Mouse (Mus musculus) neutrophil, adult 5-6 weeks (primary cell): ENCODE measurements at regions not wholly inside any gene's neighbourhood (a gene's known extent, or its start where the extent isn't known, plus 50 kb on each side); places are given as distances from the start of the nearest gene placed in this dataset.

Source experiments
- ATAC-seq: fragments of 151-379, 151-347 bp; 2 replicates; pipeline ENCODE4 v1.8.0; 2017; ENCODE audit warnings: mild to moderate bottlenecking, moderate TSS enrichment; ENCODE audit not compliant: insufficient number of reproducible peaks, poor library complexity, low FRiP score, severe bottlenecking; ENCODE audit errors: extremely low read depth

DNA sequence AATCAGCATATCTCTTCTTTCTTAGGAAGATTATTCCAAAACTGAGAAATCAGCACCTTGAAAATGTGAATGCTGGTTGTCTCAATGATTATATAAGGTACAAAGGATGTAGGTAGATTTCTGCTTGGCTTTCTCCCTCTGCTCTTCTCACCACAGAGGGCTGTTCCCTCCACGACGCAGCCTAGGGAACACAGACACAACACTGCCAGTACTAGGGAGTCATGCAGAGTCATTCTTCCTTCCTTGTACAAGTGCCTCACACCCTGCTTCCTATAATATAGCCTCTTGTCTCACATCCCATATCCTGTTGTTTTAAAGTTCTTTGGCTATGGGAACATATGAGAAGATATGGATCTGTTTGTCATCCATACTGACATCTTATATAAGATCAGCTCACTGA is 265.1 kb downstream of the 4930544G11Rik start:
- ATAC-seq = no peak

DNA sequence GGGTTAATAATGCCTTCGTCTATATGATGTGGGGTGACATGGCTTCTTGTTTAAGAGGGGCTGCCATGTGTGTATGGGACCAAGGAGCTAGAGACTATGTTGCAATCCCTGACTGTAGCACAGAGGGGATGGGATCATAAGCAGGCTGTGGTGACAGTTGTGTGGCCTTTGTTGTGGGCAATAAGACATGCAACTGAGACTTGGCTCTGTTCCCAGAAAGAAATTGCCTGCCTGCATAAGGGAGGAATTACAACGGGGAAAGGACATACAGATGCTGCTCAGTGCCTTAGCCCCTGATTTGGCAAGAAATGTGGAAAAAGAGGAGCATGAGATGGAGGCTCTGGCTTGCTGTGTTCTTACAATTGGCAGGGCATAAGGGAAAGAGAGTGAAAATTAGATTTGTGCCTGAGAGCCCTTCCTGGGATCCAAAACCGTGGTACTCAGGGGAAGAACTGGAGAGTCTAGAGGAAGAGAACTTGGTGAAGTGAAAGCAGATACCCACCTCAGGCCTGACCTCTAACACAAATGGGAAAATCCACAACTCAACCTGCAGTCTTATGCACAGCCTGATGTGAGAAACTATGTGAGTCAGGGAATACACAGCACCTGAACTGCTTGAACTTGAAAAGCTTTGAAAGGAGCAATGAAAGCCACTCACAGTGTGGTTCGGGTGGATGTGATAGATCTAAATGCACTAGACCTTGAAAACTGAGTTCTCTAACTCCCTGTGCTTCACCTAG is 271.9 kb downstream of the 4930544G11Rik start:
- no peak for ATAC-seq

DNA sequence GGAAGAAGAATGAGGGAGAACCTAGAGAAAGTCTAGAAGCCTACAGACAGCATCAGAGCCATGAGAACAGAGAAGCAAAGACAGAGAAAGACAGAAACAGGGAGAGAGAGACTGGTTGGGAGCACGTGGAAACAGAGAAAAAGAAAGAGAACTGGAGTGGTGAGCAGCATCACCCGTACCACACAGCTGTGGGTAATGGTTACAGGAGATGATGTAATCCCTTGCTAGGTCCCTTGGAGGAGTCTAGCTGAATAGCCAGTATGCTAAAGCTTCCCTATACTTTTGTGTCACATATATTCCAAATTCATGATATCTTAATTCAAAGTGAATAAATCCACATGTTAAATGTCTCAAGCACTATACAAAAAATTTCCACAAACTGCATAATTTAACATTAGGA is 284.0 kb downstream of the 4930544G11Rik start:
- no peak for ATAC-seq

DNA sequence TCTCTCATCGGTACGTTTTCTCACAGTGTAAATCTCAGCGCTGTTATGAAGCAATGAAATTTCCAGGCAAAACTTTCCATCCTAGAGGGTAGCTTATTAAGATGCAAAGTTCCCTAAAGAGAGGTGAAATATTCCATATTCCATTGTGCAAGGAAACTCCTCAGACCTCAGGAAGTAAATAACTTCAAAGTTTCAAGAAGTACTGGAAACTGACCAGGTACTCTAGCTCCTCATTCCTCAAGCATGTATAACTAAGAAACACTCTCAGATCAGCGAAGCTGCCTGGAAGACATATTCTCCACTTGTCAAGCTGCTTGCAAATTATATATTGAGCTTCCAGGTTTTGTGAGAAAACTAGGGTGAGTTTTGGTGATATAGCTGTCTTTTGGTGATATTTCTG is 279.8 kb upstream of the Mad2l1 start:
- no peak for ATAC-seq

DNA sequence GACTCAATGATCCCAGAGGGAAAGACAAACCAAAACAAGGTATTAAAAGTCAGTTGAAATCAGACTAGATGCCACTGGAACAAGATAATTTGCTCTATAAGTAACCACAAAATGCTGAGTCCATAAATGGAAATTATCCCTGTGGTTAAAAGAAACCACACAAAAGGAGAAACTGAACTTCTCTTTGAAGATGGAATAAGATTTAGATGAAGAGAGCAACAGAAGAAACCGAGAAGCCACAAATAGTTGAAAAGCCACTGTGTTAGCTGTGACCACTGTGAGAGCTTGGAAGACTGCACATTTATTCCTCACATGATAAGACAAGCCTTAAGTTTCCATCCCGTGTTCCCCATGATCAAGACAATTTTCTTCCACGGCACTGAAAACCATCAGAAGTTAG is 271.8 kb upstream of the Mad2l1 start:
- no peak for ATAC-seq

DNA sequence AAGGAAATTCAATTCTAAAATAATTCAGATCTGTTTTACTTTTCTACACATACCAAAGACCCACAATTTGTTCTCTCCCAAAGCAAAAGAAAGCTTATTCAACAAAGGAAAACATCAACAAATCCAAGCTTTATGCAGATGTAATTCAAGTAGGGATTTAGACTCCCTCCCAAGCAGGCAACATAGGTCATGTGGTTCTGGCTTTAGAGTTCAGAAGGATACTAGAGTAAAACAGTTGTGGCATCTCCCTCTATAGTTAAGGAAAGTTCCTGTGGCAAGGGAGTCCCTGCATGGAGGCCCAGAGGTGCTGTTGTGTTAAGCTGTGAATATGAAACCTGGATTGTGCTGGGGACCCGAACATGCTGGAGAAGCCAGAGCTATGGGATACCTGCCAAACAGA is 271.3 kb upstream of the Mad2l1 start:
- no peak for ATAC-seq

DNA sequence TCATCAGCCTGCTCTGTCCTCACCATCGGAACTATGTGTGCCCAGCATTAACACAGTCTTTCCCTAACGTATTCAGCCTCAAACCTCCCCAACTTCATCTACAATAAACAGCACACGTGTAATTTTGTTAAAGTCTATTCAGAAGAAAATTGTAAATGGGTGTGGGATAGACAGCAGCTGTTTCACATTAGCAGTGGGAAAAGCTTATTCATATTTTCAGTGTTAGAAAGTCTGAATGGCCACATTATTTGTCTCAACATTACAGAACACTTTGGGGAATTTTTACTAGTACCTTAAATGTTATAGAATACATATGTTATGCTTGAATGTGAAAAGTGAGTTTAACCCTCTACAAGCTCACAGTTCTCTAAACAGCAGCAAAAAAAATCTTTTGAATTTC is 266.8 kb upstream of the Mad2l1 start:
- ATAC-seq = no peak

DNA sequence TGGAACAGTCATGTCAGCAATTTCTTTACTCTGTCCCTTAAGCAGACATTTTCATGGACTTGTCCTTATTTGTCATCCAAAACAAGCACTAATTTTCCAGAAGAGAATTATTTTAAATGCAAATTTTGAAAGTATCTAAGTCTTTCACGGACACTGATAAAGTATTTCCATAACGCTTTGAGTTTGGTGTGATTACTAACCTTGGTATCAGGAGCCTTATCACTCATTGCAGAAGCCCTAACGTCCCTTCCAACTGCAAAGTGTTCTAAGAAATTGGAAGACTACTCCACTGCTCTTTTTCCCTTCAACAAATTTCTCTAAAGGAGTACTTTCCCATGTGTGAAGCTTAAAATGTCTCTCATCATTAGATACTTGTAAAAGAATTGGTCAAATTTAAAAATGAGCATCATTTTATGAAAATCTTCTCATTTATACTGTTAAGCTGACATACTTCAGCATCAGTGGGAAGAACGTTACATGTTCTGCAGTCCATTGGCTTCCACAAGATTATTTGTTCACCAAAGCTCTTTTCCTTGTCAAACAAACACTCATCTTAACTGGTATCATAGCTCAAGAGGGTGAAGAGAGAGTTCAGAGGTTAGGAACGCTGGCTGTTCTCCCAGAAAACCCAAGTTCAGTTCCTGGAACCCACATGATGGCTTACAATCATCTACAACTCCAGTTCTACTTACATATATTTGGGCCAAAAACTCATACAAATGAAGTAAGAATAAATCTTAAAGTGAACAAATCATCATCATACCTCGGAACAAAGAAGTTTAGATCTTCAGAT is 263.6 kb upstream of the Mad2l1 start:
- ATAC-seq = no peak

DNA sequence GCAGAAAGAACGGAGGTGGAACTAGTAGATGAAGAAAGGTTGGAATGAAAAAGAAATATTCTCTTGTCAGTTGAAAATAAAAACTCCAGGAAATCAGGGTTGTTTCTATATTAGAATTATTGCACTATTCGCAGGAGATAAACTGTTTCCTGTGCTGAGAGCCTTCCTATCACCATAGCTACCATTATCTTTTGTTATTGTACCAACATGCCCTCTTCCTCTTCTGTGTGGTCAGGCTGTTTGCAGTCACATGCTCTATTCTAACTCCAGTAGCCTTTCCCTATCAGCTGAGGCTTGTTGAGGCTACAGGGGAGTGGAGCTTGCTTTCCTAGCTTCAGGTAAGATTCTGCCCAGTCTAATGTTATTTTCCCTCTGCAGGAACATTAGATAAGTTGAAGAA is 263.0 kb upstream of the Mad2l1 start:
- ATAC-seq = no peak

DNA sequence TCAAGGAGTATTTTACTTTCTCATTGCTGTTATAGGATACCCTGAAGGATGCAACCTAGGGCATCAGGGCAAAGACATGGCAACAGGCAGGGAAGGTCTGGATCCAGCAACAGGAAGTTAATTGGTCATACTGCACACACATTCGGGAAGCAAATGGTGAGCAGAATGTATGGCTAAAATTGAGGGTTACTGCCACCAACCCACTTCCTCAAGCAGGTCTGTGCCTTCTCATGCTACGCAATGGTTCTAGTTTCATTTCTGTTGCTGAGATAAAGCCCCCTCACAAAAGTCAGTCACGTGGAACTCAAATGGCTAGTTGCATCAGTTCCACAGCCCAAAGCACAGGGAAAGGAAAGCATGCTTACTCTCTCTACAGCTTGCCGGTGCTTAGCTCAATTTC is 260.5 kb upstream of the Mad2l1 start:
- ATAC-seq = no peak

DNA sequence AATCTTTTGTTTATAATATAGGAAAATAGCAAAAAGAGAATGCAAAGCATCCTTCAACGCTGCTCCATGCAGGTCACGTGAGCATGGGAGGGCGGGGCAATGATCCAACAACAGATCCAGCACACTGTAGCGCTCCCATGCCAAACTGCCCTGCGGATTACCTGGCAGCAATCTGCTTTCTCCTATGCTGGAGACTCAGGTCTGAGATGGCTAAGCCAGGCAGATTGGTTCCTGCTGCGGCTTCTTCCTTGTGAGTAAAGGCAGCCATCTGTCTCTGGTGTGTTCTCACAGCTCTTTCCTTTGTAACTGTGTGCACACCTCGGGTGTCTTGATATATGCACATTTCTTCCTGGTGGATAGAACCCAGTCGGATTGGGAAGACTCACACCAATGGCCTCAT is 254.5 kb upstream of the Mad2l1 start:
- ATAC-seq = no peak

DNA sequence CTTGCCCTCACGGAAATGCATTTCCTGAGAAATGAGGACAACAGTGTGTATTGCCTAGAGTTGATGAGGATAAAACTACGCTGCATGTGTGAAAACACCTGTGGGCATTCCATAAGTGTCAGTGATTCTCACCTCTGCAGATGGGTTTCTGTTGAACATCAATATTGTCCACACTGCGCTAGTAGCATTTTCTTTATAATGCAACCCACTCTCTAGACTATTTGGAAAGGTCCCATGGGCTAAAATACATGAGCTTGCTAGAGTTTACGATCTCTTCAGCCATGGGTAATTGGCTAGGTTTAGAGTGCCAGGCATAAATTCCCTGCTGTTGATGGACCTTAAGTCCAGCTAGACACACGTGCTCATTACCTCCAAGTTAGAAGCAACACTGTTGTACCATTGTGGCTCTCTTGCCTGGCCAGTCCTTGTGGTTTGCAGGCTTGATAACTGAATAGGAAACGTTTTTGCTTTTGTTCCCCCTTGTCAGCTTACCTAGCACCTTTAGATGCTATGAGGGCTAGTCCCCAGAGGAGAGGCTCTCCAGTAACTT is 252.5 kb upstream of the Mad2l1 start:
- no peak for ATAC-seq

DNA sequence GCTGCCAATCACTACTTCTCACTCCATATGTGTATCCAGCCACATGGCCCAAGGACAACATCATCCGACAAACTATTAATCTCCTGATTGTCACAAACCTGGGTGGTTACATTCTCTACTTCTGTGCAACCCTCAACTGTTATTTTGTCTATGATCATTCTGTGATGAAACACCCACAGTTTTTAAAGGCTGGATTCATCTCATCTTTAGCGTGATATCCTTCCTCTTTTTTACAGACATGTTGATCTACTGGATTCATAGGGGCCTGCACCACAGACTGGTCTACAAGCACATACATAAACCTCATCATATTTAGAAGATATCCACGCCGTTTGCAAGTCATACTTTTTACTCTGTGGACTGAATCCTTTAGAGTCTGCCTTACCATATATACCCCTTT is 251.7 kb upstream of the Mad2l1 start:
- ATAC-seq = no peak

DNA sequence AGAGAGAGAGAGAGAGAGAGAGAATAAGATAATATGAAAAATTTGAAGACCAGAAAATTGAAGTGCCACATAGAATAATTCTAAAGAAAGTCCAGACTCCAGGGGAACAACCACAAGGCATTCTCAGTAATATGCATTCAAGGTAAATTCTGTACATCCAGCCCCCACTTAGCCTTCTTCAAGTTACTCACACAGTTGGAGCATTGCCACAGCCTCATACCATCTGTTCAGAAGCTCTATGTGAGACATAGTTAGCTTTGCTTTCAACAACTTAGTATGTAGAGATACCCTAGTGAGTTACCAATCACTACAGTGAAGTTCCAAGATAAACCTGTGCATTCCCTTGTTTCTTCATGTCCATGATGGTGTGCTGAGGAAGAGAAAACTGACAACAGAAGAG is 247.6 kb upstream of the Mad2l1 start:
- no peak for ATAC-seq

DNA sequence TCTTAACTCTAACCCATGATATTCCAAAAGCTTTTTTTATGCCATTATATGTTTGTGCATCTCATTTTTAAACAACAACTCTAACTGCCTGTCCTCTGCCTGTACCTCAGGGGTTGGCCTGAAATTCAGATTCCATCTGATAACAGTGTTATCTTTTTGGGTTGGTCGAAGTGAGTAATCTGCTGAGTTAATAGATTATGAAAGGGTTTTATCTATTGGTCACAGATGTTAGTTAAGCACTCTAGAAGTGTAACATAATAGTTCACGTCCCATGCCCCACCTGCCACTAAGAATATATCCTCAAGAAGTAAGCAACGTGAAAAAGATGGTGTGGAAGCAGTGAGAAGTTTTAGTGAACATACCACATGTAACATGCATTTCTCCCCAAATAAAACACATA is 246.0 kb upstream of the Mad2l1 start:
- no peak for ATAC-seq

DNA sequence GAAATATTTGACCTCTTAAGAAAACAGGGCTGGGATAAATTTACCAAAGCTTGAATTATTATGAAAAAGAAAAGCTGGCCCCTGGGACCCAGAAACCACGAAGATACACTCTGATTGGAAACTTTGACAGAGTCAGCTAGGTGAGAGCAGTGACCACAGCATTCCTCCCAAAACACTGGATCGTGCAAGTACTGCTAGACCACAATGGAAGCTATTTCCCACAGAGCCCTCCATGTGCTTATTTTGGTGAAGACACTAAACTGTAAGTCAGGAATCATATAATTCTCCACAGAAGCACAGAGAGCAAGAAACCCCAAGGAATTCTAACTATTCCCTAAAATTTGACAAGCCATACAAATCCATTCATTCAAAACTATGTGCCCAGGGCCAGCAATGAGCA is 243.6 kb upstream of the Mad2l1 start:
- no peak for ATAC-seq

DNA sequence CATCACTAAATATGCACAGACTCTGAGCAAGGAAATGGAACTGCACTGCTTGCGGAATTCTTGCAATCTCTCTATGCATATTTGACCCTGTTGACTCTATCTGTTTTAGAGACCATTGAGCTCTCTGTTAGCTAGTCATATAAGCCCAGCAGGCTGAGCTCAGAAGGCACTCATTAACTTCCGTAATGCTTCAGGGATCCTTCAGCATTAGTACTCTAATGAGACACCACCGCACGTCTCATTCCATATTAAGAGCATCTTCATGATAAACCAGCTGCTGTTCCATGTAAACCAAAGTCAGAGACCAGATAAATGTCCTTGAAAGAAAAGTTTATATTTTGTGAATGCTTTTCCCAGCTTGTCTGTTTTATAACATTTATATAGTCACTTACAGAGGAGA is 237.1 kb upstream of the Mad2l1 start:
- no peak for ATAC-seq

DNA sequence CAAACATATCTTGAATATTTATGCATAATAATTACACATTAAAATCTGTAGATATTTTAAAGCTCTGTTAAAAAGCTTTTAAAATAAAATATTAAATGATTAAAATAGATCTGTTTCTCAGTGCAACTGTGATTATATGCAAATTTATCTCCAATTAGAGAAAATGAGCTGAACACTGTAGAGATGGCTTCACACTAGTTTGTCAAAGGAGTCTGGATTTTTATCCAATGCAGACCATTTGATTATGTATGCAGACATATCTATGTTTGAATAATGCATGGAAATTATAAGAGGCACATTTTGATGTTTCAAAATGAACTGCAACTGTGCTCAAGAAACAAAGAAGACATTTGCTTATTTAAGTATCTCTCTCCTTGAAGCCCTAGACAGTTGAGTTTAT is 235.0 kb upstream of the Mad2l1 start:
- no peak for ATAC-seq

DNA sequence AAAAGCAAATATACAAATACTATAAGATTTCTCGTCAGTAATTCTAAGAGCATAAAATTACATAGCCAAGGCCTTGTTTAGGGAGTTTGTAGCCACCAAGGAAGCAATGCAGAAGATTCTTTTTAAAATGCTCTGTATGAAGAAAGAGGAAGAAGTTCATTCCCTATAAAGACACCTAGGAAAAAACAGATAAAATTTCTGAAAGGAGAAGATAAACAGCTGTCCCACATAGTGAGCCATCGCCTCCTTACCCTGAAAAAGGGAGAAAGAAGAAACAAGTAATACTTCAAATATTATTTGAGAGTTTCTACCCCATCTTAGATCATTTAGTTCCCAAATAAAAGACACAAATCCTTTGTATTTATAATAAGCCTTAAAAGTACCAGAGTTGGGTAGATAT is 190.3 kb upstream of the Mad2l1 start:
- no peak for ATAC-seq

DNA sequence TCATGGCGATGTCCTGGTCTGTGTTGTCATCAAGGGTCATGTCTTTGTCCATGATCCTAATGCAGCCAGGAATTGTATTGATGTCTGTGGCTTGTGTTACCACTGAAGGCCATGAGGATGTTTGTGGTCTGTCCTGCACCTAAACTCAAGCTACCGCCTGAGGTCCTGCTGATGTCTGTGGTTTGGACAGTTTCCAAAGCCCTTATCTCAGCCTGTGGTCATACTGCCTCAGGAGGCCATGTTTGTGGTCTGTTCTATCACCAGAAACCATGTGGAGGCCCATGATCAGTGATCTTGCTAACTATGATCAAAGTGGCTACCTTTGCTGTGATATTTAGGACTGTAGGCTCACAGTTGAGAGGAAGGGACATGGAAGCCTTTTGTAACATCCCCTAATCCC is 187.8 kb upstream of the Mad2l1 start:
- no peak for ATAC-seq
